Mouse (Mus musculus) heart, embryonic 14.5 days (tissue): Measurements from ENCODE around the gene Serp1. TPM values are rescaled to one million over a fixed set of nuclear protein-coding genes. Genes with fewer than 3 reads are reported as not detected.

Experiments
- ATAC-seq: fragments of 200-750 bp; cut with Nextera tagmentation; 2 replicates; pipeline ENCODE4 v1.8.0; 2017; ENCODE audit warnings: low read depth, moderate TSS enrichment; ENCODE audit not compliant: insufficient number of reproducible peaks, insufficient read depth, low FRiP score
- H3K27ac ChIP-seq, 2 experiments: fragments of 200-500 bp in 1 of 2; fragments of 300-500 bp in 1 of 2; sonication (generic) in 1 of 2; replicated peaks in 1 of 2; 2 replicates each; pipeline ENCODE4 v1.5.1; 2012 to 2014; ENCODE audit warnings: low read depth in 2 of 2, low read length in 2 of 2, control low read depth in 1 of 2, mild to moderate bottlenecking in 1 of 2, mixed read lengths in 1 of 2; ENCODE audit not compliant: control insufficient read depth in 1 of 2, insufficient read depth in 1 of 2
- H3K27me3 ChIP-seq: fragments of 300-500 bp; sonication (generic); 2 replicates; pipeline ENCODE4 v1.6.1; 2014; ENCODE audit warnings: mild to moderate bottlenecking, low read length, control low read depth; ENCODE audit not compliant: control insufficient read depth, insufficient read depth
- H3K36me3 ChIP-seq: fragments of 300-500 bp; sonication (generic); 2 replicates; pipeline ENCODE4 v1.6.1; 2014; ENCODE audit warnings: mild to moderate bottlenecking, control low read depth, low read length, mixed read lengths; ENCODE audit not compliant: control insufficient read depth, insufficient read depth
- H3K4me1 ChIP-seq, 2 experiments: fragments of 200-500 bp in 1 of 2; fragments of 300-500 bp in 1 of 2; sonication (generic) in 1 of 2; 2 replicates each; pipeline ENCODE4 v1.6.1; 2012 to 2014; ENCODE audit warnings: low read length in 2 of 2, control low read depth in 1 of 2, mixed read lengths in 1 of 2; ENCODE audit not compliant: control insufficient read depth in 2 of 2, insufficient read depth in 2 of 2
- H3K4me2 ChIP-seq: fragments of 300-500 bp; sonication (generic); 2 replicates; pipeline ENCODE4 v1.6.1; 2014; ENCODE audit warnings: mild to moderate bottlenecking, low read length
- H3K4me3 ChIP-seq, 2 experiments: fragments of 200-500 bp in 1 of 2; fragments of 300-500 bp in 1 of 2; sonication (generic) in 1 of 2; 2 replicates each; pipeline ENCODE4 v1.5.1; 2012 to 2014; ENCODE audit warnings: low read length in 2 of 2, mild to moderate bottlenecking in 2 of 2, control low read depth in 1 of 2, low read depth in 1 of 2, moderate library complexity in 1 of 2; ENCODE audit not compliant: control insufficient read depth in 1 of 2, insufficient read depth in 1 of 2
- H3K9ac ChIP-seq: fragments of 300-500 bp; sonication (generic); 2 replicates; pipeline ENCODE4 v1.6.1; 2014; ENCODE audit warnings: mild to moderate bottlenecking, low read length
- H3K9me3 ChIP-seq: fragments of 300-500 bp; sonication (generic); 2 replicates; pipeline ENCODE4 v1.6.1; 2016; ENCODE audit warnings: low read length, control low read depth; ENCODE audit not compliant: control insufficient read depth
- WGBS: fragments of 180-500 bp; shearing (Covaris S2); extraction: QIAGEN DNeasy Blood & Tissue Kit; methylation state at CpG from one replicate; pipeline ENCODE4 v1.1.7; 2014; 5-methylcytosine and 5-hydroxymethylcytosine counted together
- polyA plus RNA-seq: library from polyadenylated mRNA; unstranded; fragments of >200 nt; fragmentation: Nextera tagmentation; extraction: Ambion mirVana; gene quantifications from 2 replicates; pipeline ENCODE4 v1.2.1, GENCODE M21; 2014

The Serp1 gene
- polyA plus RNA-seq, 1 experiment from 2014 or later: 83.9 TPM

DNA sequence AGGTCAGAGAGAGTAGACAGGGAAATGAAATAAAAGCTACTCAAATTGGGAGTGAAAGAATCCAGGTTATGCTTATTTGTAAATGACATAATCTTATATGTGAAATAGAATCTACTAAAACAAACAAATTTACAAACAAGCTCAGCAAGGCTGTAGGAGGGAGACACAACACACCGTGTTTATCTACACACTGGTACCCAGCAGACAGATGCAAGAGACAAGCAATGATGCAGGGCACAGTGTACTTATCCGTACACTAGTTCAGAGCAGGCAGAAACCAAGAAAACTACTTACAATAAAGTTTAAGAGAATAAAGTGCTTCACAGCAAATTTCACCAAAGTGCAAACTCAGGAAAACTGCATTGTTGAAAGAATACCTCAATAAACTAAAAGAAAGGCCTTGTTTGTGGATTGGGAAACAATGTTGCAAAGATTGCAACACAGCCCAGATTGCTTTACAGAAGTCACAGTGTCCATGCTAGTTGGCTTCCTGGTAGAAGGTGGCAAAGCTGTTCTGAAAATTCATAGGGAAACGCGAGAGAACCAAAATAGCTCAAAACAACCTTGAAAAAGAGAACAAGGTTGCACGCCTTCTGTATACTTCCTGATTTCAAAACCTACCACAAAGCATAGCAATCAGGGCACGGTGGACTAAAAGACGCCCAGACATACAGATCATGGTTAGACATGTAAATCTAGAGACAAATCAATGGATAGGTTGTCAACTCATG, 17.5 kb downstream of the Serp1 start:
- Histone ChIP-seq H3K4me2 (no peak overlapping the region), H3K4me3 (no peak overlapping the region), H3K4me1 (0 out of 4 replicates have a peak, but pooled peaks cover 0 to 2% of the 10 kb centered on the region in 2 experiments), H3K27ac (no peak overlapping the region), H3K36me3 (no peaks in the 10 kb centered on the region), H3K9me3 (no peaks in the 10 kb centered on the region), H3K27me3 (no peaks in the 10 kb centered on the region), H3K9ac (no peak overlapping the region)
- ATAC-seq: no peak
- 74% methylated on average over 7 of the region's 7 CpGs for WGBS

DNA sequence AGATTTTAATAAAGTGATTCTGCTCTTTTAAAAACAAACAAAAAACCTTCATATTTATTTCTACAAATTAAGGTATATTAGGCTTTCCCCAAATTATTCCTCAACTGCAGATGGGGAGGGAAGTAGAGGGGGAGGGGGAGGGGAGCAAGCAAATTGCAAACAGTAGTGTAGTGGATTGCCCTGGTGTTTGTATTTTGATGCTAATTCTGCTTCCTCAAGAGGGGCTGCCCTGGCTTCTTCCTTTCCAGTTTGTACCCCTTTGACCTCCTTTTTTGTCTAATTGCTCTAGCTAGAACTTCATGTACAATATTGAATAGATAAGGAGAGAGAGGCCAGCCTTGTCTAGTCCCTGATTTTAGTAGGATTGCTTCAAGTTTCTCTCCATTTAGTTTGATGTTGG, 21.0 kb downstream of the Serp1 start:
- no peak overlapping the region for H3K9ac ChIP-seq
- ATAC-seq: no peak
- no peaks in the 10 kb centered on the region for H3K36me3 ChIP-seq
- H3K9me3 ChIP-seq: no peaks in the 10 kb centered on the region
- no peaks in the 10 kb centered on the region for H3K27me3 ChIP-seq
- no peak overlapping the region for H3K4me2 ChIP-seq
- H3K4me1 ChIP-seq: 0 out of 4 replicates have a peak, but pooled peaks cover 0 to 2% of the 10 kb centered on the region in 2 experiments
- no peak overlapping the region for H3K4me3 ChIP-seq
- no peak overlapping the region for H3K27ac ChIP-seq

DNA sequence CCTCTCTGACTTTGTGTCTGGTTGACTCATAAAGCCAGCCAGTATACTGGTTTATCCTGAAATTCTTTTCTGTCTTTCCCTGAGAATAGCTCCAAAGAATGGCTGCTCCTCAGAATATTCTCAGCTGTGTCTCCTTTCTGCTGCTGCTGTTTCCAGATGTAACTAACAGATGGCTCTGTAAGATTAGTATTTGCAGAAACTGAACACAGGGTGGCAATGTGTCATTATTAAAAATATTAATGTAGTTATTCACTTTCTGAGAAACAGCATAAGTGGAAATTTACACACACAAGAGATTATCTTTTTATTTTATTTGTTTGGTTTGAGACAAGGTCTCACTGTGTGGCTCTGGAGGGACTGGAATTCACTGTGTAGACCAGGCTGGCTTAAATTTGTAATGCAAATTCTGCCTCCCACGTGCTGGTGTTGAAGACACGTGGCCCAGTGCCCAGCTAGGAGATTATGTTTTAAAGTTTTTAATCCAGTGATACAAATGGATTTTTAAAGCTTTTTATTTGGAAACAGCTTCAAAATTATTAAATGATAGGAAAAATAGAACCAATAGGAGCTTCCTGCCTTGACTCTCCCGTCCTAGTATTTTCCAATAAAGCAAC, 21.9 kb downstream of the Serp1 start:
- 66% methylated on average over 3 of the region's 3 CpGs for WGBS
- H3K36me3 ChIP-seq: no peaks in the 10 kb centered on the region
- no peak overlapping the region for H3K4me3 ChIP-seq
- H3K9me3 ChIP-seq: no peaks in the 10 kb centered on the region
- H3K4me2 ChIP-seq: no peak overlapping the region
- H3K9ac ChIP-seq: no peak overlapping the region
- H3K27ac ChIP-seq: no peak overlapping the region
- ATAC-seq: no peak
- 0 out of 4 replicates have a peak, but pooled peaks cover 0 to 2% of the 10 kb centered on the region in 2 experiments for H3K4me1 ChIP-seq
- H3K27me3 ChIP-seq: no peaks in the 10 kb centered on the region

DNA sequence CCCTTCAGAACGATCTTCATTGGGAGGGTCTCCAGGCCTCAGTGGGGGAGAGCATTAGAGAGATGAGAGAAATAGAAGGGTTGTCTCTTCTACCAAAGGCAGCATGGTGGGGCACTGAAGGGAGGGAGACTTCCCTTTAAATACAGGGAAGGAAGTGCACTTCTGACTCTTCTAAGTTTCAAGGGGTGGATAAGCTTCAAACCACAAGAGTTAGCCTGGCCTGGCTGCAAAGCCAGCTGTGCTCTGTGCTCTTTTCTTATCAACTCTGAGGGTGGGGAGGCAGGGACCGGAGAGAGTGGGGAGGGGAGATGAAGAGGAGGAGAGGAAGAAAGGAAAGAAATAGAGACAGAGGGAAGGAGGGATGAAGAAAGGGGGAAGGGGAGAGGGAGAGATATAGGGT, 23.7 kb downstream of the Serp1 start:
- ATAC-seq: no peak
- Histone ChIP-seq H3K36me3 (no peaks in the 10 kb centered on the region), H3K27ac (no peak overlapping the region), H3K9ac (no peak overlapping the region), H3K9me3 (no peaks in the 10 kb centered on the region), H3K4me1 (no peaks in the 10 kb centered on the region), H3K4me3 (no peak overlapping the region), H3K4me2 (no peak overlapping the region), H3K27me3 (no peaks in the 10 kb centered on the region)
- 29% methylated on average over 2 of the region's 2 CpGs for WGBS

DNA sequence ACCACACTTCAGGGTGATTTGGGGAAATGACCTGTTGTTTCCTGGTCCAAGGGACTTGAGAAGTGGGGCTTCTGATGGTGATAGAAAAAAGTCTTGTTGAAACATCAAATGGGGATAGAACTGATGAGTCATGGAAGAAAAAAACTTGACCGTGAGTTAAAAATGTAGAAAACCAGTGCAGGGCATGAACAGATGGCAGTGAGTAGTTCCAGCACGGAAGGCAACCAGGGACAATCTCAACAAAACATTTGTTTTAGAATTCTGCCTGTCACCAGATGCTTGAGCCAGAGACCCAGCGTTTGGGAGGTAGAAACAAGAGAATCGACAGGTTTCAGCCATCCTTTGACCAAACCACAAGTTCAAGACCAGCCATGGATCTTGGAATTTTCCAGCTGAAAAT, 32.1 kb downstream of the Serp1 start:
- Histone ChIP-seq H3K36me3 (no peaks in the 10 kb centered on the region), H3K4me2 (no peak overlapping the region), H3K27ac (no peak overlapping the region), H3K9me3 (no peaks in the 10 kb centered on the region), H3K4me3 (no peak overlapping the region), H3K4me1 (no peaks in the 10 kb centered on the region), H3K27me3 (no peaks in the 10 kb centered on the region), H3K9ac (no peak overlapping the region)
- WGBS: 69% methylated on average over 4 of the region's 4 CpGs
- no peak for ATAC-seq

DNA sequence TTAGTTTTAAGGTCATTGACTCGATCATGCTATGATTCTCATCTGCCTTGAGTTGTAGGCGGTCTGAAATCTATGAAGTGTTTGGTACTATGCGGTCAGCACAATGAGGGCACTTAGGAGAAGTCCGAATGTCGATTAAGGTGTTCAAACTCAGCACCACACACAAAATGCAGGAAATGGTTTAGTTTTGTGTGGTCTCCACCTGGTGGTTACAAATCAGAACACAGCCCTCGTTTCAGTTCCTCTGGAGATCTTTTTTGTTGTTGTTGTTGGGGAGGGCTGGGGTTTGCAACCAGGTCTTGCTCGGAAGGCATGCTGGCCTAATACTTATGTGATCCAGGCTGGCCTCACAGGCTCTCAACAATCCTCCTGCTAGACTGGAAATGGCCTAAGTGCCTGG, 34.9 kb downstream of the Serp1 start:
- 64% methylated on average over 7 of the region's 7 CpGs for WGBS
- Histone ChIP-seq H3K27ac (no peak overlapping the region), H3K36me3 (no peaks in the 10 kb centered on the region), H3K4me2 (no peak overlapping the region), H3K9me3 (peaks cover 5% of the 10 kb centered on the region; the same call in 1 of the 2 replicates), H3K4me3 (no peak overlapping the region), H3K9ac (no peak overlapping the region), H3K4me1 (no peaks in the 10 kb centered on the region), H3K27me3 (no peaks in the 10 kb centered on the region)
- ATAC-seq: no peak

DNA sequence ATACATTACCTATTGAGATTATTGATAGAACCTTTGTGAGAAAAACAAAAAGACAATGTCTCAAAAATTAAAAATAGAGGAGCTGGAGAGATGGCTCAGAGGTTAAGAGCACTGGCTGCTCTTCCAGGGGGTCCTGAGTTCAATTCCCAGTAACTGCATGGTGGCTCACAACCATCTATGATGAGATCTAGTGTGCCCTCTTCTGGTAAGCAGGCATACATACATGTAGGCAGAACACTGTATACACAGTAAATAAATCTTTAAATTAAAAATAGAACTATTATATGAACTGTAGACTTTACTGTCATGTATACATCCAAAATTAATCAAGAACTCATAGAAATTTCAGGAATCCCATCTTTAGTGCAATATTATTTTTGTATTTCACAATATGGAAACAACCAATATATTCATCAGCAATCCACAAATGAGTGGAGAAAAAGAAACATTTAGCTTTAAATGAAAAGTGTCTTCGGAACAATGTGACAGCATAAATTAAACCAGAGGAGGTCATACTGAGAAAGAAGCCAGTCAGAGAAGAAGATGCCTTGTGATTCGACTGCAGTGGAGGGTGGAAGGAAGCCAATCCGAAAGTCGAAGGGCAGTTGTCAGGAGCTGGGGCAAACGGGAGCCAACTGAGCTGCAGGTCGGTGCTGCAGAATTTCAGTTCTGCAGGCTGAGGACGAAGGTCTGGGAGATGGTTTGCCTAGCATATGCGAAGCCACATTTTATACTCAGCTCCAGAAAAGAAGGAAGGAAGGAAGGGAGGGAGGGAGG, 37.5 kb downstream of the Serp1 start:
- no peaks in the 10 kb centered on the region for H3K36me3 ChIP-seq
- peaks cover 5% of the 10 kb centered on the region; the same call in 1 of the 2 replicates for H3K9me3 ChIP-seq
- ATAC-seq: no peak
- H3K9ac ChIP-seq: no peak overlapping the region
- no peak overlapping the region for H3K4me3 ChIP-seq
- no peaks in the 10 kb centered on the region for H3K27me3 ChIP-seq
- H3K4me2 ChIP-seq: no peak overlapping the region
- H3K27ac ChIP-seq: no peak overlapping the region
- WGBS: 74% methylated on average over 8 of the region's 8 CpGs
- no peaks in the 10 kb centered on the region for H3K4me1 ChIP-seq
